In the genomic region with DNA sequence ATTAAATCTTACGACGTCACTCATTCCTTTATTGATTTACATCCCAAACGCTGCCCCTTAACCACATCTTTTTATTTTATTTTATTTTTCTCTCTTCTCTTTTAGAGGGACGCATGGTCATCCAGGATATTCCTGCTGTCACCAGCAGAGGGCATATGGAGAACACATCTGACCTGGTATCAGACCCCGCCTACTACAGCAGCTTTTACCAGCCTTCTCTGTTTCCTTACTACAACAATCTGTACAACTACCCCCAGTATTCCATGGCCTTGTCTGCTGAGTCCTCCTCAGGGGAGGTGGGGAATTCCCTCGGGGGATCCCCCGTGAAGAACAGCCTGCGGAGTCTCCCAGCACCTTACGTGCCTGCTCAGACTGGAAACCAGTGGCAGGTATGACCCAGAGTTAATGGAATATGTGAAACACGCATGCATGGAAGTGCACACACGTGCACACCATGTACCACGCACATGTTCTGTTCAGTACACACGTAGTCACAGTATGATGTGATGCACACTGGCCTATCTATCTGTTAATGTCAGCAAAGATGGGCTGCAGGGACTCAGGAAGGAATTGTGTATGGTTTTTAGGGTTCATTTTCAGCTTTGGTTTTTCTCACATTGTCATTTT, we compare ENCODE assay signal across 9 mouse cellular contexts. TPM values are rescaled to one million over a fixed set of nuclear protein-coding genes. Genes with fewer than 3 reads are reported as not detected.
A peak's percentile ranks its signal among the peaks of the same experiment; 100 is the strongest.
DNase-seq lines count a peak whose midpoint lies in the region; ATAC-seq lines count a peak whose summit lies in the region.
"Had no signal": no experiment of that assay in that cellular context is flagged by ENCODE, and none has a peak within 500 bp of the region (broad histone marks: within the 10 kb centered on the region; RNA-seq: fewer than 3 reads in every experiment).

No protein-coding gene starts in this region.

- DNase-seq in heart, adult 8-10 months (ENCODE audit: low spot score), result peak; percentile 17
- DNase-seq in heart, embryonic 10.5 days (ENCODE audit: low spot score), result no peak
- peak; percentile 11 for DNase-seq in cerebellum, adult 9-11 months
- peak; percentile 36 to 61 for DNase-seq in left cerebral cortex, postnatal 25 days (ENCODE audit: low spot score in 2 of 2)
- DNase-seq in spleen, postnatal 36 days (ENCODE audit: low spot score in 2 of 2), result peak; percentile 53 to 54

- H3K27ac ChIP-seq in heart, embryonic 10.5 days, result no peak overlapping the region
- no peak overlapping the region for H3K27ac ChIP-seq in intestine, embryonic 16.5 days (ENCODE audit: low read length)
- H3K27ac ChIP-seq in midbrain, embryonic 12.5 days (replicated peaks), result no peak overlapping the region

- no peak overlapping the region for H3K4me2 ChIP-seq in intestine, embryonic 16.5 days (ENCODE audit: low read depth, low read length)
- no peak overlapping the region for H3K4me2 ChIP-seq in midbrain, embryonic 12.5 days (replicated peaks)

- 0 out of 2 replicates have a peak, but pooled peaks cover 2% of the 10 kb centered on the region for H3K9me3 ChIP-seq in heart, embryonic 10.5 days
- H3K9me3 ChIP-seq in intestine, embryonic 16.5 days (ENCODE audit: control insufficient read depth, low read length), result no peaks in the 10 kb centered on the region
- H3K9me3 ChIP-seq in midbrain, embryonic 12.5 days, result no peaks in the 10 kb centered on the region

- intact Hi-C loops in left cerebral cortex, postnatal 25 days (cut with DNase I), result loop anchor here (2.0 kb wide), 1 partner anchor 83 kb away; no protein-coding TSS in a partner anchor

- WGBS in heart, embryonic 10.5 days, result 33% methylated on average over 13 of the region's 13 CpGs
- whole genome bisulfite sequencing in intestine, embryonic 16.5 days, result 35% methylated on average over 13 of the region's 13 CpGs
- 32% methylated on average over 13 of the region's 13 CpGs for WGBS in midbrain, embryonic 12.5 days

- ATAC-seq in frontal cortex, adult (ENCODE audit: low TSS enrichment), result peak; percentile 87
- peak; percentile 58; the same call in 1 of the 2 replicates for ATAC-seq in intestine, embryonic 16.5 days
- ATAC-seq in midbrain, embryonic 12.5 days (ENCODE audit: low FRiP score, low read depth), result peak; percentile 75

- H3K9ac ChIP-seq in intestine, embryonic 16.5 days (ENCODE audit: low read depth, low read length), result no peak overlapping the region
- no peak overlapping the region for H3K9ac ChIP-seq in midbrain, embryonic 12.5 days (replicated peaks)

- H3K4me3 ChIP-seq in heart, embryonic 10.5 days, result no peak overlapping the region
- no peak overlapping the region for H3K4me3 ChIP-seq in intestine, embryonic 16.5 days (ENCODE audit: low read length)
- H3K4me3 ChIP-seq in midbrain, embryonic 12.5 days, result no peak overlapping the region
- H3K4me3 ChIP-seq: myocyte had no signal

- H3K27me3 ChIP-seq in heart, embryonic 10.5 days (ENCODE audit: insufficient read depth, poor library complexity, severe bottlenecking), result peaks cover 39% of the 10 kb centered on the region
- H3K27me3 ChIP-seq in intestine, embryonic 16.5 days (replicated peaks; ENCODE audit: control insufficient read depth, insufficient read depth, low read length), result no peaks in the 10 kb centered on the region; the same call in 1 of the 2 replicates
- peaks cover 17% of the 10 kb centered on the region for H3K27me3 ChIP-seq in midbrain, embryonic 12.5 days

- no peaks in the 10 kb centered on the region for H3K4me1 ChIP-seq in heart, embryonic 10.5 days
- no peaks in the 10 kb centered on the region for H3K4me1 ChIP-seq in intestine, embryonic 16.5 days (ENCODE audit: control insufficient read depth, insufficient read depth, low read length)
- H3K4me1 ChIP-seq in midbrain, embryonic 12.5 days, result 0 out of 2 replicates have a peak, but pooled peaks cover 2% of the 10 kb centered on the region

- no peaks in the 10 kb centered on the region for H3K36me3 ChIP-seq in heart, embryonic 10.5 days
- no peaks in the 10 kb centered on the region for H3K36me3 ChIP-seq in intestine, embryonic 16.5 days (ENCODE audit: control insufficient read depth, insufficient read depth, low read length)
- no peaks in the 10 kb centered on the region for H3K36me3 ChIP-seq in midbrain, embryonic 12.5 days

RNA-seq across cellular contexts. Expression of gene Dmrt1, which starts 40.4 kb away (rescaled TPM):
- not detected for total RNA-seq in heart, adult 8-10 months (2022)
- polyA plus RNA-seq in heart, embryonic 10.5 days (2016; fragmentation: Nextera tagmentation; extraction: Ambion mirVana), result not detected in 2 replicates
- polyA plus RNA-seq in intestine, embryonic 16.5 days (2015; fragmentation: Nextera tagmentation; extraction: Ambion mirVana), result not detected in 2 replicates
- total RNA-seq in left cerebral cortex, postnatal 25 days (2021), result not detected
- polyA plus RNA-seq in midbrain, embryonic 12.5 days (2016; fragmentation: Nextera tagmentation; extraction: Ambion mirVana), result 0.11 TPM in 1 of 2 replicates, not detected in the other
